Mouse (Mus musculus) embryonic facial prominence, embryonic 10.5 days (tissue): ENCODE data around the gene Axdnd1. TPM values are rescaled to one million over a fixed set of nuclear protein-coding genes. Genes with fewer than 3 reads are reported as not detected.
"Not testable (repeated sequence)": the region's sequence is repeated elsewhere in the genome, so short reads cannot be mapped to it uniquely, and the experiment has no call there.

Experiments used
- DNase-seq: peaks from one replicate; pipeline ENCODE4 v3.0.0-alpha.2; 2017; ENCODE audit warnings: low spot score
- H3K27ac ChIP-seq: fragments of 300-500 bp; sonication (generic); replicated peaks from 2 replicates; pipeline ENCODE4 v1.5.1; 2016; ENCODE audit warnings: mild to moderate bottlenecking
- H3K27me3 ChIP-seq: fragments of 300-500 bp; sonication (generic); replicated peaks from 2 replicates; pipeline ENCODE4 v1.6.1; 2016; ENCODE audit warnings: low read depth, mild to moderate bottlenecking; ENCODE audit not compliant: poor library complexity, severe bottlenecking
- H3K36me3 ChIP-seq: fragments of 300-500 bp; sonication (generic); replicated peaks from 2 replicates; pipeline ENCODE4 v1.6.1; 2016; ENCODE audit warnings: mild to moderate bottlenecking, moderate library complexity
- H3K4me1 ChIP-seq: fragments of 300-500 bp; sonication (generic); 2 replicates; pipeline ENCODE4 v1.6.1; 2016
- H3K4me3 ChIP-seq: fragments of 300-500 bp; sonication (generic); 2 replicates; pipeline ENCODE4 v1.5.1; 2016; ENCODE audit warnings: mild to moderate bottlenecking, moderate library complexity
- H3K9me3 ChIP-seq: fragments of 300-500 bp; sonication (generic); 2 replicates; pipeline ENCODE4 v1.6.1; 2016; ENCODE audit warnings: mild to moderate bottlenecking
- WGBS: fragments of 180-500 bp; shearing (Covaris S2); methylation state at CpG from one replicate; pipeline ENCODE4 v1.1.7; 2016; 5-methylcytosine and 5-hydroxymethylcytosine counted together
- polyA plus RNA-seq: library from polyadenylated mRNA; unstranded; fragments of >200 nt; fragmentation: Nextera tagmentation; extraction: Ambion mirVana; gene quantifications from 2 replicates; pipeline ENCODE4 v1.2.1, GENCODE M21; 2016

Gene Axdnd1
- polyA plus RNA-seq, 1 experiment from 2014 or later, result 0.30 TPM

DNA sequence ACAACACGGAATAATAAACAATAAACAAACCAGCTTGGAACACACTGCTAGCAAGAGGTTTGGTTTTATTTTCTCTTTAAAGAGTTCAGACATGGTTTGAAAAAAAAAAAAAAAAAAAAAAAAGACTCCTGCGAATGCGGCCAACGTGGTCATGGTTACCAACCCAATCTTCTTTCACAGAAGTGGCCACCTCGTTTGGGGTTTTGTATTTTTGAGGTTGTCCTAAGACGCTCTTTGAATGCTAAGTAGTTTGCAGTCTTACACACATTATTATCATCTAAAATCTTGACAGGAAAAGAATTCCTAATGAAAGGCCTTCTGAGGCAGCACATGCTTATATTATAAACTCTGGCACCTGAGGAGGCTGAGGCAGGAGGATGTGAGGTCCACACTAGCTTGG lies 7.5 kb upstream of the Axdnd1 start:
- peaks cover 62% of the 10 kb centered on the region for H3K36me3 ChIP-seq
- H3K9me3 ChIP-seq, result no peaks in the 10 kb centered on the region
- no peaks in the 10 kb centered on the region; the same call in 1 of the 2 replicates for H3K4me1 ChIP-seq
- H3K27ac ChIP-seq, result no peak overlapping the region
- 93% methylated on average over 6 of the region's 6 CpGs for WGBS
- no peaks in the 10 kb centered on the region for H3K27me3 ChIP-seq
- DNase-seq, result no peak
- H3K4me3 ChIP-seq, result no peak overlapping the region

- no peak for DNase-seq
- Histone ChIP-seq H3K4me3 (no peak overlapping the region), H3K27ac (no peak overlapping the region), H3K36me3 (peaks cover 35% of the 10 kb centered on the region), H3K4me1 (peaks cover 6% of the 10 kb centered on the region), H3K9me3 (no peaks in the 10 kb centered on the region), H3K27me3 (no peaks in the 10 kb centered on the region)
- 94% methylated on average over 4 of the region's 4 CpGs for WGBS
Observed at GRCm38 (mm10) chr1:156425746-156426145, 4.8 kb upstream of the Axdnd1 start.

- Histone ChIP-seq H3K9me3 (no peaks in the 10 kb centered on the region), H3K4me1 (peaks cover 6% of the 10 kb centered on the region), H3K27ac (no peak overlapping the region), H3K4me3 (no peak overlapping the region), H3K36me3 (peaks cover 19% of the 10 kb centered on the region), H3K27me3 (no peaks in the 10 kb centered on the region)
- 94% methylated on average over 3 of the region's 3 CpGs for WGBS
- DNase-seq, result no peak
Observed at GRCm38 (mm10) chr1:156424054-156424453, 3.1 kb upstream of the Axdnd1 start.

DNA sequence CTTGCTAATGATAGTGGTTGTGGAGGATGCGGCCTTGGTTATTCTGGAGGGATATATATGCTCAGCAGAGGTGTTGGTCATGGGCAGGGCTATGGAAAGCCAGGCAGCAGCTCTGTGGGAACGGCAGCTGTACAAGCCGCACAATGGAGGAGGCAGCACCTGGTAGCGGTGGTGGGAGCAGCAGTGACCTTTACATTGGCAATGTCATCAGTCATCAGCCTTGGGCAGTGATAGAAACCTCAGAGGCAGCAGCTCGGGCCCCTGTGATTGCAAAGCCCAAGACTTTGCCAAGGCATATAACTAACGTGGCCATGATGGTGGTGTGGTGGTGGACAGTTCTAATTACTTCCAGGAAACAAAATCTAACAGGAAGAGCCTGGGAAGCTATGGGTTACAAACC lies 2.5 kb upstream of the Axdnd1 start:
- H3K4me3 ChIP-seq, result no peak overlapping the region
- WGBS, result 85% methylated on average over 6 of the region's 6 CpGs
- H3K9me3 ChIP-seq, result no peaks in the 10 kb centered on the region
- H3K27ac ChIP-seq, result no peak overlapping the region
- no peaks in the 10 kb centered on the region for H3K27me3 ChIP-seq
- H3K4me1 ChIP-seq, result peaks cover 6% of the 10 kb centered on the region
- H3K36me3 ChIP-seq, result peaks cover 14% of the 10 kb centered on the region; the same call in 1 of the 2 replicates
- DNase-seq, result no peak

DNA sequence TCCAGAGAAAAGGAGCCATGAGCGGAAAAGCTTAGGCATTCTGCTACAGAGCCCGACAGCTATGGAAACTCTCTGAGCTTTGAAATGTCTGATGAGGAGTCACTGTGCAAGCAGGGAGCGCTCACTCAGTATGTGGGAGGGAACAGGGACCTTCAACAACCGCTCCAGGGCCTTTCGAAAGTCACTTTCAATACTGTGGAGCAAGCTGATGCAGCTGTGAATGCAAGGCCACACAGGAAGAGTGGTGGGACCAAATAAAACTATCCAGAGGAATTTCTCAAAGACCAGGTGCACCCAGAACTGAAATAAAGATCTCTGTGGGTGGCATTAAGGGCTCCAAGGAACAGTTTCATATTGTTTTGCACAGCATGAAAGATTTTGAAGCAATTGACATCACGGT lies 1.9 kb upstream of the Axdnd1 start:
- Histone ChIP-seq H3K9me3 (no peaks in the 10 kb centered on the region), H3K36me3 (peaks cover 14% of the 10 kb centered on the region; the same call in 1 of the 2 replicates), H3K4me1 (peaks cover 6% of the 10 kb centered on the region), H3K27ac (no peak overlapping the region), H3K4me3 (no peak overlapping the region), H3K27me3 (no peaks in the 10 kb centered on the region)
- WGBS, result 76% methylated on average over 6 of the region's 6 CpGs
- DNase-seq, result no peak

DNA sequence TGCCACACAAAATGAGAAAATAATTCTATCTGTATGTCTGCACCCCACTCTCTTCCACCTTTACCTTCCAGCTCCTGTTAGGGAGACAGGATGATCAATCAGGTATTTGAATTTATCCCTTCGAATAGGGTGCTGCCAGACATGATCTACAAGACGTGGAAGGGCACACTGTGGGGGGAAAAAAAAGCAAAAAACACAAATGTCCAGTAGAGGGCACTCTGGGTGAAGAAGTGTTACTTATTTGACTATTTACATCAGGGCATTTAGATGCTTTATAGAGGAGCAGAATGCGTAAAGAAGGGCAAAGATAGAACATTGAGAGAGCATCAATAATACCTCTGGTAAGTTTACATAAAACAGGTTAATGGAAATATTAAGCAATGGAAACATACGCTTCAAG lies 2.8 kb downstream of the Axdnd1 start:
- Histone ChIP-seq H3K9me3 (peaks cover 4% of the 10 kb centered on the region; the same call in 1 of the 2 replicates), H3K36me3 (no peaks in the 10 kb centered on the region), H3K4me1 (peaks cover 6% of the 10 kb centered on the region), H3K27ac (no peak overlapping the region), H3K4me3 (no peak overlapping the region), H3K27me3 (no peaks in the 10 kb centered on the region)
- no peak for DNase-seq
- 66% methylated on average over 4 of the region's 4 CpGs for WGBS

GRCm38 (mm10) chr1:156408521-156408920 lies 12.4 kb downstream of the Axdnd1 start:
- no peaks in the 10 kb centered on the region; the same call in 1 of the 2 replicates for H3K4me1 ChIP-seq
- DNase-seq, result no peak
- 77% methylated on average over 4 of the region's 4 CpGs for WGBS
- no peaks in the 10 kb centered on the region for H3K27me3 ChIP-seq
- H3K36me3 ChIP-seq, result no peaks in the 10 kb centered on the region
- no peak overlapping the region for H3K27ac ChIP-seq
- no peak overlapping the region for H3K4me3 ChIP-seq
- H3K9me3 ChIP-seq, result no peaks in the 10 kb centered on the region

DNA sequence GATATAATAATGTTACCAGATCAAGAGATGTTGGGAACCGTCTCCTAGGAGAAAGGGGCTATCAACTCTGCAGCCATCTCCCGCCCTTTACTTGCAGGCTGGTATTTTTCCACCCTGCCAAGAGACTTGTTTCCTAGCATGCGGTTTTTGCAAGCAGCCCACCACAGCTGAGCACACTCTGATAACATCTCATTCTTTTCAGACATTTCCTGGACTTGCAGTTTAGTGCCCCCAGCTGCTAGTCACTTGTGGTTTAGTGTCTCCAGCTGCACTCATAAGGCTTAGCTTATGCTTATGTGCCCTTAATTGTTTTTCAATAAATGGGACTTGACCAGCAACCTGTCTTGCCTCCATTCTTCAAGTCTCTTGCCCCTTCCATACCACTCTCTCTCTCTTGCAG lies 13.0 kb downstream of the Axdnd1 start:
- no peak overlapping the region for H3K4me3 ChIP-seq
- no peaks in the 10 kb centered on the region for H3K36me3 ChIP-seq
- DNase-seq, result no peak
- H3K27me3 ChIP-seq, result no peaks in the 10 kb centered on the region
- no peaks in the 10 kb centered on the region for H3K9me3 ChIP-seq
- H3K4me1 ChIP-seq, result no peaks in the 10 kb centered on the region; the same call in 1 of the 2 replicates
- no peak overlapping the region for H3K27ac ChIP-seq
- 67% methylated on average over 3 of the region's 3 CpGs for WGBS

GRCm38 (mm10) chr1:156403251-156403650 lies 17.7 kb downstream of the Axdnd1 start:
- H3K4me1 ChIP-seq, result no peaks in the 10 kb centered on the region; the same call in 1 of the 2 replicates
- 42% methylated on average over 10 of the region's 10 CpGs for WGBS
- H3K4me3 ChIP-seq, result no peak overlapping the region
- DNase-seq, result no peak
- H3K27ac ChIP-seq, result no peak overlapping the region
- no peaks in the 10 kb centered on the region for H3K9me3 ChIP-seq
- H3K27me3 ChIP-seq, result no peaks in the 10 kb centered on the region
- H3K36me3 ChIP-seq, result no peaks in the 10 kb centered on the region

GRCm38 (mm10) chr1:156402491-156402890 lies 18.5 kb downstream of the Axdnd1 start:
- 31% methylated on average over 2 of the region's 2 CpGs for WGBS
- Histone ChIP-seq H3K27me3 (no peaks in the 10 kb centered on the region), H3K27ac (no peak overlapping the region), H3K9me3 (no peaks in the 10 kb centered on the region), H3K36me3 (no peaks in the 10 kb centered on the region), H3K4me1 (no peaks in the 10 kb centered on the region), H3K4me3 (no peak overlapping the region)
- no peak for DNase-seq

- H3K36me3 ChIP-seq, H3K4me3 ChIP-seq, H3K27me3 ChIP-seq, H3K4me1 ChIP-seq, H3K27ac ChIP-seq, DNase-seq, H3K9me3 ChIP-seq: not testable (repeated sequence)
- 90% methylated on average over 3 of the region's 3 CpGs for WGBS
Observed at GRCm38 (mm10) chr1:156400159-156400558, 20.8 kb downstream of the Axdnd1 start.

DNA sequence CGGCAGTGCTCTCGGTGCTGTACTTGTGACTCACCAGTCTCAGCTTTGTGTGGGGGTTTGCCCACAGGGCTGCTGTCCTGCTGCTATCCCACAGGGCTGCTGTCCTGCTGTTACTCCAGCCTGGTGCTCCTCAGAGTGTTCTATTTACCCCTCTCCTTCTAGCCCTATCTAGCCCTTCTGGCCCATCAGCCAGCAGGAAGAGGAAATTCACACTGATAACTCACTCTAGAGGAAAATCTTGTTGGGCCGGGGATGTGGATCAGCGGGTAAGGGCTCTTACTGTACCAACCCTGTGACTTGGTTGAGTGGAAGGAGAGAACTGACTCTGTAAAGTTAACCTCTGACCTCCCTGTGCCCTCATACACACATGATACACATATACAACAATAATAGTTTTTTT lies 27.8 kb downstream of the Axdnd1 start:
- H3K36me3 ChIP-seq, result no peaks in the 10 kb centered on the region
- H3K4me3 ChIP-seq, result no peak overlapping the region
- H3K27me3 ChIP-seq, result no peaks in the 10 kb centered on the region
- WGBS, result 83% methylated on average over 4 of the region's 4 CpGs
- DNase-seq, result no peak
- no peak overlapping the region for H3K27ac ChIP-seq
- no peaks in the 10 kb centered on the region for H3K9me3 ChIP-seq
- H3K4me1 ChIP-seq, result no peaks in the 10 kb centered on the region

- DNase-seq, result no peak
- no peak overlapping the region for H3K27ac ChIP-seq
- WGBS, result 76% methylated on average over 3 of the region's 3 CpGs
- no peak overlapping the region for H3K4me3 ChIP-seq
- no peaks in the 10 kb centered on the region for H3K4me1 ChIP-seq
- no peaks in the 10 kb centered on the region for H3K27me3 ChIP-seq
- no peaks in the 10 kb centered on the region for H3K9me3 ChIP-seq
- no peaks in the 10 kb centered on the region for H3K36me3 ChIP-seq
Observed at GRCm38 (mm10) chr1:156386880-156387279, 34.1 kb downstream of the Axdnd1 start.

DNA sequence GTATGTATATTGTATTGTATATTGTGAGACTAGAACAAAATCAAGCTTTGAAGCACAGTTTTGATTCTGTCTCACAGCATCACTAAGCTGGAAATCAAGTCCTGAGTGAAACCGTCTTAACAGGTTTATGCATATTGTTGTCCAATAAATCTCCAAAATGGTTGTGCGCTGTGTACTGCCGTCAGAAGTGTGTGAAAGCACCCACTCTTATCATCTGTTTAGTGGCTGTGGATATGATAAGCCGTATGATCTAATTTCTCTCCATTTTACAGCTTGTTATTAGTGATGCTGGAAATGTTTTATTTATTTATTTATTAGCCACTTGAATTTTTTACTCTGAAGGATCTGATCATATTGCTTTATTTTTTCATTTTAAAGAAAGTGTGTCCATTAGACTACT lies 34.7 kb downstream of the Axdnd1 start:
- 90% methylated on average over 4 of the region's 4 CpGs for WGBS
- Histone ChIP-seq H3K27me3 (no peaks in the 10 kb centered on the region), H3K27ac (no peak overlapping the region), H3K4me3 (no peak overlapping the region), H3K4me1 (no peaks in the 10 kb centered on the region), H3K9me3 (no peaks in the 10 kb centered on the region), H3K36me3 (no peaks in the 10 kb centered on the region)
- no peak for DNase-seq
